Mouse (Mus musculus): ENCODE measurements at regions not wholly inside any gene's neighbourhood (a gene's known extent, or its start where the extent isn't known, plus 50 kb on each side); places are given as distances from the start of the nearest gene placed in this dataset.

GRCm38 (mm10) chr4:78494117-78494516 lies 282.4 kb upstream of the Ptprd start:
- no peak for TF ChIP-seq CTCF (conservative IDR thresholded peaks at IDR 0.05)

GRCm38 (mm10) chr4:78466591-78466990 lies 254.8 kb upstream of the Ptprd start:
- Histone ChIP-seq H3K4me3 (no peak overlapping the region), H3K27ac (no peak overlapping the region)
- DNase-seq (ENCODE audit: low spot score in 2 of 2), result no peak
- no peak for TF ChIP-seq CTCF (conservative IDR thresholded peaks at IDR 0.05)

More at GRCm38 (mm10) chr4:78494117-78494516, 282.4 kb upstream of the Ptprd start:
- DNase-seq (ENCODE audit: low spot score in 2 of 2), result no peak
- no peak overlapping the region for H3K27ac ChIP-seq
- H3K4me3 ChIP-seq, result no peak overlapping the region

GRCm38 (mm10) chr4:78456284-78456683 lies 244.5 kb upstream of the Ptprd start:
- no peak overlapping the region for H3K27ac ChIP-seq
- TF ChIP-seq CTCF (conservative IDR thresholded peaks at IDR 0.05), result no peak
- no peak overlapping the region for H3K4me3 ChIP-seq
- DNase-seq (ENCODE audit: low spot score in 2 of 2), result no peak

- no peak overlapping the region for H3K4me3 ChIP-seq
- no peak overlapping the region for H3K27ac ChIP-seq
- no peak for TF ChIP-seq CTCF (conservative IDR thresholded peaks at IDR 0.05)
- no peak for DNase-seq (ENCODE audit: low spot score in 2 of 2)
Measured at GRCm38 (mm10) chr4:78417153-78417552, 205.4 kb upstream of the Ptprd start.

- Histone ChIP-seq H3K4me3 (no peak overlapping the region), H3K27ac (no peak overlapping the region)
- peak; percentile 30 to 39 for DNase-seq (ENCODE audit: low spot score in 2 of 2)
- no peak for TF ChIP-seq CTCF (conservative IDR thresholded peaks at IDR 0.05)
Measured at GRCm38 (mm10) chr4:78389406-78389805, 177.6 kb upstream of the Ptprd start.

- Histone ChIP-seq H3K27ac (no peak overlapping the region), H3K4me3 (no peak overlapping the region)
- no peak for TF ChIP-seq CTCF (conservative IDR thresholded peaks at IDR 0.05)
- DNase-seq (ENCODE audit: low spot score in 2 of 2), result no peak
Measured at GRCm38 (mm10) chr4:78355162-78355561, 143.4 kb upstream of the Ptprd start.

GRCm38 (mm10) chr4:78335777-78336176 lies 124.0 kb upstream of the Ptprd start:
- DNase-seq (ENCODE audit: low spot score in 2 of 2), result no peak
- TF ChIP-seq CTCF (conservative IDR thresholded peaks at IDR 0.05), result no peak
- Histone ChIP-seq H3K27ac (no peak overlapping the region), H3K4me3 (no peak overlapping the region)

GRCm38 (mm10) chr4:78288506-78288905 lies 76.7 kb upstream of the Ptprd start:
- Histone ChIP-seq H3K27ac (no peak overlapping the region), H3K4me3 (no peak overlapping the region)
- TF ChIP-seq CTCF (conservative IDR thresholded peaks at IDR 0.05), result no peak
- DNase-seq (ENCODE audit: low spot score in 2 of 2), result no peak
